Mouse (Mus musculus): Measurements from ENCODE around the gene Fnip2.

Gene Fnip2

GRCm38 (mm10) chr3:79564875-79565606, 2.6 kb downstream of the Fnip2 start:
- peak; percentile 86 to 89 for DNase-seq

DNA sequence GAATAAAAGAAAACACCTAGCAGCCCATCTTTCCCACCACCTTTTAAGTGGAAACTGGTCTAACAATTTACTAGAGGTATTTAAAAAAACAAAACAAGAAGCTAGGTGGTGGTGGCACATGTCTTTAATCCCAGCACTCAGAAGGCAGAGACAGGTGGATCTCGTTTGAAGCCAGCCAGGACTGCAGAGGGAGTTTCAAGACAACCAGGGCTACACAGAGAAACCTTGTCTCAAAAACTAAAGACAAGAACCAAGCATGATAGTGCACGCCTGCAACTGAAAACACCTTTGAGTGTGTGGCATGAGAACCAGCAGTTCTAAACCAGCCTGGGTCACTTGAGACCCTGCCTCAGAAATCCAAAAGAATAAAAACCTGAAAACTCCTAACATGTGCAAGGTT, 4.1 kb downstream of the Fnip2 start:
- no peak for DNase-seq

- DNase-seq, result no peak
Observed at GRCm38 (mm10) chr3:79561784-79562715, 5.5 kb downstream of the Fnip2 start.

- peak; percentile 66 to 85 for DNase-seq
Observed at GRCm38 (mm10) chr3:79560555-79560954, 7.0 kb downstream of the Fnip2 start.

- DNase-seq, result peak; percentile 79 to 91
Observed at GRCm38 (mm10) chr3:79559773-79560045, 7.9 kb downstream of the Fnip2 start.

DNA sequence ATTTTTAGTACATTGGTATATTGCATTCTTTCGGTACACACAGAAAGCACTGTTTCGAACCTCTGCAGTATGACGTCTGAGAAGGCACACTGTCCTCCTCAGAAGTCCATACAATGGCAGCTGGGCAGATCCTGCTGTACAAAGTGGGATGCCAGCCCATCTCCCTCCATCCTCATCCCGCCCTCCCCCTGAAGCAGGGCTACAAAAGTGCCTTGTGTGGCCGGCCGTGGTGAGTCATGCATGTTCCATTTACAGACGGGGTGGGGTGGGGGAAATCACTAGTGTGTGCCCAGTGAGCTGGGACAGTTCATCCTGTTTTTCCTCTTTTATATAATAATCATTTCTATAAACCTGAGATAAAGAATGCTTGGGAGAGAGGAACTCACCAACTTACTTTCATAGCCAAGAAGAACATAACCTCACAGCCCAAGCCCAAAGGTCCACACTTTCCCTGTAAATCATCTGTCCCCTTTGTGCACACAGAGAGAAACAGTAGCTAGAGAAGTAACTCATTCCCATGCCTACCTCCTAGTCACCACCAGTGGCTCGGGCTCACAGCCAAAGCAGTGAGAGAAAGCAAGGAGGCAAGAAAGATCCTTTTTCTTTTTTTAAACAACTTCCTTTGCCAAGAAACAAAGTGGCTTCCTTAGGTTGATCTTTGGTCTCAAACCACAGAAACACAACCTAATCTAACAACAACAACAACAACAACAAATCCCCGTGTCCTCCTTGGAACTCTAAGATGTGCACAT, 8.4 kb downstream of the Fnip2 start:
- DNase-seq, result peak; percentile 88 to 91

DNA sequence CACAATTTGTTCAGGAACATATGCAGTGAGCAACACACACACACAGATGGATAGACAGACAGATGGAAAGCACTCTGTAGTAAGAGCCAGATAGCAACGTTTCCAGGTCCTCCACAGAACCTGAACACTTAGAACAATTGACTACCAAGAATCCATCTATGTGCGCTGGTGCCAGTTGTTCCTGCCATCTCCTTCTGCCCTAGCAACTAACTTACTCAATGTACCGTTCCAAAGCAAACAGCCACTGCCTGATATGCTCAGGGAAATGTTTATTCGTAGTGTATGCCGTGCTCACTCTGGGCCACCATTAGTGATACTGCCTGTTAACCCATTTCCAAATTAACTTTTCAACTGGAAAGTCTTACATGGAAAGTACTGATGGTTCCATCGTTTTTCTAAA, 12.5 kb downstream of the Fnip2 start:
- no peak for DNase-seq

- no peak for DNase-seq
Observed at GRCm38 (mm10) chr3:79553779-79554178, 13.8 kb downstream of the Fnip2 start.

DNA sequence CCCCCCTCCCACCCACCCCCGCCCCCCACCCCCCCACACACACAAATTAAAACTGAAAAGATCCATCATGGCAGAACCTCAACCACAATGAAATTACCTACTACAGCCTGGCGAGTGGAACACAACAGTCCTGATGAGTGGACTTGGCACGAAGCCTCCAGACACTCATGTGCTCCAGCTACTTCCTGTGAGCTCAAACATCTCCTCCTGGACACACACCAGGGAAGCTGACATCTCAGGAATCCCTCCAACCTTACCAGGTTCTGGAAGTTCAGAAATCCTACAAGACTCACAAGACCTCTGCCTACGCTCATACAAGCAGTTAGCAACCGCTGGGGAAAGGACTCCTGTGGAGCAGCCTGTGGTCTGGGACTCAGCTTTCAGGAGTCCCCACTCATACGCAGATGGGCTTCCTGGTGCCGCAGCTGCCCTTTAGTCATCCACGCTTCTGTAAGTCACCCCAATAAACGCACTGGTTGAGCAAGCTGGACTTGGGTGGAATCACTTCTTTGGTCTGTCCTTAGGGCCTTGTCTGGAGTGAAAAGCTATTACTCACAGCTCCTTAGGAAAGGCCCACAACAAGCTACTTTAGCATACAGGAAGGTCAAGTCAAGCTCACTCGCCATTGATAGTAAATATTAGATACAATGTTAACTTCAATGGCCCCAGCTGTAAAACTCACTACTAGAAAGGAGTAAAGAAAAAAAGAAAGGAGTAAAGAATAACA, 15.6 kb downstream of the Fnip2 start:
- DNase-seq, result no peak

GRCm38 (mm10) chr3:79549751-79550393, 17.7 kb downstream of the Fnip2 start:
- no peak for DNase-seq

DNA sequence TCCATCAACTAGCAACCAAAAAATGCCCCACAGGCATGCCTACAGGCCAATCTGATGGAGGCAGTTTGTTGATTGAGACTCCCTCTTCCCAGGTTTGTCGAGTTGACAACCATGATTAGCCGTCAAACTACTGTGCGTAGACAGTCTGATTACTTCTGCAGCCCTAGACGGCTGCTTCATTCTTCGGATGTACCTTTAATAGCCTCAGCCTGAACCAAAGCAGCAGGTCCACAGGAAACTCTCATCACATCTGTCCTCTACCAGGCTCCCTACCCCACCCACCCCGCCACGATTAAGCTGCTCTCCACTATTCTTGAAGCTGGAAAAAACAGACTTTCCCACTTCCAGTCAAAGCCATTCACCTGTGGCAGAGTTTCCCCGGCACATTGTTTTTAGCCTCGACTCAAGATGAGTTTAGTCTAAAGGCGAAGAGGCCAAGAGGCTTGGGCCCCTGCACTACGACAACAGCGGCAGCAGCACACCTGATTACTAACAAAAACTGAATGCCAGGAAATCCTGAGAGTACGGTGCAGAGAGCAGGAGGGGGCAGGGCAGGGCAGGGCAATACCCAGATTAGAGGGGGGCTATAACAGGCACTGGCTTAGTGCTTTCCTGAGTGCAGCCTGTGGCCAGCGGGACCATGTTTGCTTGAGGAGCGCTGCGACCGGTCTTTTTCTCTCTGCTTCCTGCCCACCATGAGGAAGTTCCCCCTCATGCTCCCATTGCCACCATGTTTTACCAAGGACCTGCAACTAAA, 18.7 kb downstream of the Fnip2 start:
- no peak for DNase-seq

GRCm38 (mm10) chr3:79542585-79542984, 25.0 kb downstream of the Fnip2 start:
- peak; percentile 60 to 63 for DNase-seq

DNA sequence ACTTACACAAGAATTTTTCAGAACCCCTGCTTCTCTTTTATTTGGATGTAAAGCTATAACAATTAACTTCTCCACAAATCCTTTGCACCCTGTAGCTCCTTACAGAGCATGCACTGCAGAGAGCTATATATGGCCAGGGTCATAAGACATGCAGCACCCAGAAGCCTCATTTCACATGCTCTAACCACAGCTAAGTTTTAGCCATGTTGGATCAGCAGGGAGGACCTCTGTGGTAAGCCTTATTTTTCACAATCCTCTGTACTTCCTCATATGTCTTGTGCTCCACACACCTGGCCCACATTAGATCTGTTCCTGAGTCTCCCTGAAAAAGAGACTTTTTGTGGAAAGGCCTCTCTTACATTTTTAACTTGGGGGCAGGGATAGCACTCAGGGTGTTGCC, 27.9 kb downstream of the Fnip2 start:
- DNase-seq, result no peak

DNA sequence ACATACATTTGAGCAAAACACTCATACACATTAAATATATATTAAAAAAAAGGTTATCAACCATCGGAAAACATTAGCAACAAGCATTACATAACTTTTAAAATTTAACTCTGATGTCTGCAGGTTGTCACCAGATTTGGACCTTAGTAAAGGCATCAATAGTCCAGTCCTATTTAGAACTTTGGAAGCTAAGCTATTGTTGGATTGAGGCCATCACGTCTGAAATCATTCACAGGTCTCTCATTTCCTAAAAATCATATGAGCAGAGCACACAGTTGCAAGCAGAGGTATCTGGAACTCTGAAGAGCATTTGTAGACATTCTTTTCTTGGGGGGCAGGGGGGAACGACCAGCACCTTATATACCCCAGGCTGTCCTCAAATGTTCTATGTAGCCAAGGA, 28.5 kb downstream of the Fnip2 start:
- DNase-seq, result peak; percentile 59 to 83

- DNase-seq, result no peak
Observed at GRCm38 (mm10) chr3:79538342-79538741, 29.3 kb downstream of the Fnip2 start.

GRCm38 (mm10) chr3:79537626-79538203, 29.9 kb downstream of the Fnip2 start:
- no peak for DNase-seq

DNA sequence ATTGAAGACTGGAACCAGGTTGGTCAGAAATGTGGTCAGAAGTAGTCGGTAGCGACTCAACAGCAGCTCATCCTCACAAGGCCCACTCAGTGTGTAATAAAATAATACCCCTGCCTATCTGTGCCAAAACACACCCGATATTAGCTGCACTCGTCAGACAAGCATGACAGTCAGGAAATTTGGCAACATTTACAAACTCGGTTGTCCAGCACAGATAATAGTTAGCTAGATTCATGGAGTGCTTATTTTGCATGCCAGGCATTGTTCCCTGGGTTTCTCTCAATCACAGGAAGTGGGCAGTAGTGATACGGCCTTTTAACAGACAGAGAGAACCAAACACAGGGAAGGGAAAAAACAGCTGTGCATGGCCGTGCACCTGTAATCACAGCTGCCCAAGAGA, 30.6 kb downstream of the Fnip2 start:
- no peak for DNase-seq

DNA sequence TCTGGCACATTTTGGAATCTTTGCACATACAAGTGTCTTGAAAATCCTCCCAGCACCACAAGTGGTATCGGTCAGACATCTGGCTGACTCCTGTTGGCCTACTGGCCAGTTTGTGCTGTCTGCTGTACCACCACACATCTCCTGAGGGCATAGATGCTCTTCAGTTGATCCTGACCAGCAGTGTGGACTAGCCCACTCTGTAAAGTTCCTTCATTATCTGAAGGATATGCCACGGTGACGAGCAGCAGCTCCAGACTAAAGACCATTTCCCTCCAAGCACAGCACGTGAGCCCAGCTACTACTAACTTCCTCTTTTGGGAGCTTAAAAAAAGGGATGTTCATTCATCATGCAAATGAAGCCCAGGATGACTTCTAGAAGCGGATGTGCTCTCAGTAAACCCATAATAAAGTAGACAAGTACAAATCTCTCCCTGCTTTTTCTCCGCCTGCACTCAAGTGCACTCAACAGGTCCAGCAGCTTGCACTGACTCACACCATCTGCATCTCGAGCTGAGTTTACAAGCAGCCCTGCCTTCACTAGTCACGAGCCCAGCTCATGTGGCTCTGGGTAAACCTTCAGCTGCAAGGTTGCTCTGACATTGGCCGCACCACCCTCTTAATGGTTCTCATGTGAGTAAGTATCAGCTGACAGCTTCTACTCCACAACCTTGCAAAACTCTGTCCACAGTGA, 35.9 kb downstream of the Fnip2 start:
- peak; percentile 78 to 92 for DNase-seq

GRCm38 (mm10) chr3:79529499-79530096, 38.0 kb downstream of the Fnip2 start:
- DNase-seq, result no peak

- no peak for DNase-seq
Observed at GRCm38 (mm10) chr3:79528451-79528850, 39.1 kb downstream of the Fnip2 start.
